Mouse (Mus musculus) G1E (cell line): Measurements from ENCODE around the gene Hoxd13.

ENCODE experiments used
- CTCF ChIP-seq: IDR thresholded peaks from 2 replicates; pipeline ENCODE4 v1.5.1; 2012; ENCODE audit warnings: low read depth, low read length, inconsistent platforms, mixed read lengths
- GATA1 ChIP-seq: IDR thresholded peaks from 2 replicates; pipeline ENCODE4 v1.6.1; 2012; ENCODE audit warnings: borderline replicate concordance, low read length, inconsistent platforms, mixed read lengths

GRCm38 (mm10) chr2:74683471-74683951, 15.4 kb downstream of the Hoxd13 start:
- TF ChIP-seq CTCF (no peak), GATA1 (no peak)
